Mouse (Mus musculus) central nervous system, embryonic 14 days (tissue): ENCODE results near the gene Gpatch11. TPM values are rescaled to one million over a fixed set of nuclear protein-coding genes. Genes with fewer than 3 reads are reported as not detected.

Source experiments
- polyA plus RNA-seq: library from polyadenylated mRNA; depleted of rRNA; stranded (reverse); fragments of >200 nt; gene quantifications from 2 replicates; pipeline ENCODE4 v1.2.3, GENCODE M21; 2012; rRNA removed

Gene Gpatch11
- polyA plus RNA-seq: 31.1 and 31.5 TPM in 2 replicates

DNA sequence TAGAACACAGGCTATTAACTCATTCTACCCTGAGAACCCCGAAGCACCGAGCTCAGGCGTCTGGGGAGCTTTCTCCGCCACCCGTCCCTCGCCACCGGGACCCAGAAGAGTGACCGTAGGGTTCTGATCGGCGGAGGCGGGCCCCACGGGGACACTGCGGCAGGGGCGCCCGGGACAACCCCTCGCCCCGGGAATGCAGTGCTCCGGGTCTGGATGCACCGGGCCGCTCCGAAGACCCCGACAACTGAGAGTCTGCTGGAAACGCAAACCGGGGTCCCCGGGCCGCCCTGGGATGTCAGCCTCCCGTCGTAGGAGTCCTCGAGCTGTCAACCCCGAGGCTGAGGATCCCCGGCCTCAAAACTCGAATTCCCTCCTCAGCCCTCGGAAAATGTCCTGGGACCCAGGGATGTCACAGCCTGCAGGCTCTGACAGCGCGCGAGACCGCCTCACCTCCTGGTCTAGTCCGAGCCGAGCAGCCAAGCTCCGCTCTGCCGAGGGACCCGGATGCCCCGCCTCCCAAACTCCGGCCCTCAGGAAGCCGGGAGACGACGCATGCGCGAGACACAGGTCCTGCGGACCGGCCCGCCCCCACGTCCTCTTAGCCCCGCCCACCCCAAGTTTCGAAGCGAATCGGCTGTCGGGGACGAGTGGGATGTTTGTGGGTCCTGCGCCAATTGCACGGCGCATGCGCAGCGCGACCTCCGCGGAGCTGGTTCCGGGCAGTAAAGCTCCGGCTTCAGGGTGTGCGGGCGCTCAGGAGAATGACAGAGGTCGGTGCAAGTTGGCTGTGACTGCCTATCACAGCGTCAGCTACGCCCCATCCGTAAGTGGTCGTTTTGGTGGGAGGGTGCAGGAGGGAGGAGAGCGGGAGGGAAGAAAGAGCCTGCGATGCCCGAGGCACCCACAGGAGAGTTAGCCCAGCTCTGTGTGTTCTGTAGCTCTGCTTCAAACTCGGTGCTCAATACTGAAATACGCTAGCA lies at the start of gene Gpatch11, which contains the start of gene Heatr5b:
Gpatch11 (plus strand) TSS at position 712 of the 980 bp plus-strand sequence.
Heatr5b (minus strand) TSS at position 509 of the 980 bp plus-strand sequence.

DNA sequence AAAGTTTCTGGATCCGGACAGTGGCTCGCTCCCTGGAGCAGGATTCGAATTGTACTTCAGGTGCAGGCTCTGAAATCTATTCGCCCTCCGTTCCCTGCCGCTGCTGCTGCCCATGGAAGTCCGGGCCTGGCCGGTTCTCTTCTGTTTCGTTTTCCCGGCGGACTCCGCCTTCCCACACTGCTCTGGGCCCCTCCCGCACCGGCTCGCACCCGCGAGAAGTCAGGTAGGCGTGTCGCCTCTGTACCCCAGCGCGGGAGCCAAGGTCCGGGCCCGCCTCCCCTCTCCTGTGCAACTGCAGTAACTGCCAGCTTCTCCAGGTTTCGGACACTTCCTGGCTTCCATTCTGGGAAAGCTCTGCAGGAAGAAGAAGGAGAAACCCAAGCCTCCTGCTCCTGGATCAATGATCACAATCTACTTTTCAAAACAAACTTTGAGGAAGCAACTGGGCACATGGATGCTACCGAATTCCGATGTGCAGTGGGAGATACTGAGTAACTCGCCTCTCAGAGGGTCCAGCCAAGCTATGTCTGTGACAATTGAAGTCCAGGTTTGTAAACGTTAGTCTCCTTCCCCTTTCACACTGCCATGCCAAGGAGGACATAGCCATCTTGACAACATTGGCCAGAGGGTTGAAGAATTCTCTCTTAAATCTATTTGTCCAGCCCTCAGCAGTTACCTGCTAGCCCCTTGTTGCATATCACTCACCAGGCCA lies 47.2 kb downstream of the Gpatch11 start, which contains the start of gene Eif2ak2:
Eif2ak2 (minus strand) TSS at position 173 of the 712 bp plus-strand sequence.

Other genes with a start within 250 kb of the Gpatch11 start
- gene Strn, start 98.4 kb upstream of the Gpatch11 start, polyA plus RNA-seq: 9.8 and 10.3 TPM in 2 replicates
- gene Heatr5b, start 203 bp upstream of the Gpatch11 start, polyA plus RNA-seq: 31.1 and 33.2 TPM in 2 replicates
- gene Eif2ak2, start 47.0 kb downstream of the Gpatch11 start, polyA plus RNA-seq: 3.0 and 3.7 TPM in 2 replicates
- 0.07 and 0.10 TPM in 2 replicates for gene Sult6b1, start 71.4 kb downstream of the Gpatch11 start, polyA plus RNA-seq
- 45.3 and 49.8 TPM in 2 replicates for gene Cebpzos, start 80.9 kb downstream of the Gpatch11 start, polyA plus RNA-seq
- 25.5 and 25.7 TPM in 2 replicates for gene Cebpz, start 101.5 kb downstream of the Gpatch11 start, polyA plus RNA-seq
- 31.7 and 32.6 TPM in 2 replicates for gene Ndufaf7, start 101.6 kb downstream of the Gpatch11 start, polyA plus RNA-seq
- gene Prkd3, start 185.2 kb downstream of the Gpatch11 start, polyA plus RNA-seq: 25.7 and 27.8 TPM in 2 replicates
- 7.2 and 7.5 TPM in 2 replicates for gene Qpct, start 216.3 kb downstream of the Gpatch11 start, polyA plus RNA-seq